Mouse (Mus musculus) hindbrain, postnatal 0 days (tissue): ENCODE measurements at regions not wholly inside any gene's neighbourhood (a gene's known extent, or its start where the extent isn't known, plus 50 kb on each side); places are given as distances from the start of the nearest gene placed in this dataset.

Experiments used
- ATAC-seq: fragments of 200-750 bp; cut with Nextera tagmentation; 2 replicates; pipeline ENCODE4 v1.8.0; 2017; ENCODE audit warnings: mild to moderate bottlenecking, moderate TSS enrichment, moderate library complexity
- DNase-seq: peaks from one replicate; pipeline ENCODE4 v3.0.0-alpha.2; 2015; ENCODE audit warnings: low spot score
- H3K27ac ChIP-seq: fragments of 300-500 bp; sonication (generic); 2 replicates; pipeline ENCODE4 v1.5.1; 2014; ENCODE audit warnings: mild to moderate bottlenecking
- H3K27me3 ChIP-seq: fragments of 300-500 bp; sonication (generic); 2 replicates; pipeline ENCODE4 v1.6.1; 2014; ENCODE audit warnings: low read length, mixed read lengths; ENCODE audit not compliant: insufficient read depth
- H3K36me3 ChIP-seq: fragments of 300-500 bp; sonication (generic); 2 replicates; pipeline ENCODE4 v1.6.1; 2014; ENCODE audit warnings: low read length, mixed read lengths; ENCODE audit not compliant: insufficient read depth
- H3K4me1 ChIP-seq: fragments of 300-500 bp; sonication (generic); 2 replicates; pipeline ENCODE4 v1.6.1; 2014; ENCODE audit warnings: antibody characterized with exemption, low read length, mixed read lengths; ENCODE audit not compliant: insufficient read depth
- H3K4me2 ChIP-seq: fragments of 300-500 bp; sonication (generic); 2 replicates; pipeline ENCODE4 v1.6.1; 2014; ENCODE audit warnings: low read depth, mild to moderate bottlenecking, low read length, moderate library complexity, mixed read lengths
- H3K4me3 ChIP-seq: fragments of 300-500 bp; sonication (generic); 2 replicates; pipeline ENCODE4 v1.5.1; 2014; ENCODE audit warnings: low read length
- H3K9ac ChIP-seq: fragments of 300-500 bp; sonication (generic); replicated peaks from 2 replicates; pipeline ENCODE4 v1.6.1; 2014; ENCODE audit warnings: mild to moderate bottlenecking, low read length, moderate library complexity, mixed read lengths
- H3K9me3 ChIP-seq: fragments of 300-500 bp; sonication (generic); 2 replicates; pipeline ENCODE4 v1.6.1; 2016; ENCODE audit warnings: low read length, mixed read lengths
- CTCF ChIP-seq: IDR thresholded peaks from 2 replicates; pipeline ENCODE4 v1.5.1; 2016; ENCODE audit warnings: antibody characterized with exemption, control low read depth, low read depth
- WGBS: fragments of 180-500 bp; shearing (Covaris S2); extraction: QIAGEN DNeasy Blood & Tissue Kit; methylation state at CpG from one replicate; pipeline ENCODE4 v1.1.7; 2014; 5-methylcytosine and 5-hydroxymethylcytosine counted together

GRCm38 (mm10) chr2:146646237-146646972 is 134.3 kb upstream of the Ralgapa2 start:
- Histone ChIP-seq H3K9me3 (no peaks in the 10 kb centered on the region), H3K4me1 (no peaks in the 10 kb centered on the region), H3K9ac (no peak overlapping the region), H3K4me2 (peak overlapping the region; percentile 40), H3K4me3 (0 out of 2 replicates have a peak overlapping the region, but pooled peaks have one; percentile 6), H3K27me3 (no peaks in the 10 kb centered on the region), H3K27ac (no peak overlapping the region), H3K36me3 (no peaks in the 10 kb centered on the region)
- ATAC-seq (peak; percentile 70; the same call in 1 of the 2 replicates), DNase-seq (peak; percentile 54)
- TF ChIP-seq CTCF = no peak
- WGBS = 15% methylated on average over 16 of the region's 16 CpGs

DNA sequence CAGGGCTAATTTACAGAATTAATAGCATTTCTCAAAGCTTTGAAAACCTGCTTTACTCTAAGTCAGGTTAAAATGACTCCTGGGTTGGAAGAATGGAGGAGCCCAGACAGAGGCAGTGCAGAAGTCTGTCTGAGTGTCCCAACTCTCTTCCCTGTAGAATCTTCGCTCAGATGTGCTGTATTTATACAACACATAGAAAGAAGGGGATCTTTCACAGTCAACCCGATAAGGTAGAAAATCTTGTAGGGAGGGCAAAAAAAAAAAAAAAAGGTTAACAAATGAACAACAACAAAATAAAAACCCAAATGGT is 134.8 kb upstream of the Ralgapa2 start:
- H3K27ac ChIP-seq = no peak overlapping the region
- H3K4me3 ChIP-seq = no peak overlapping the region
- H3K36me3 ChIP-seq = no peaks in the 10 kb centered on the region
- H3K9me3 ChIP-seq = no peaks in the 10 kb centered on the region
- ATAC-seq (peak; percentile 5; the same call in 1 of the 2 replicates), DNase-seq (no peak)
- no peaks in the 10 kb centered on the region for H3K4me1 ChIP-seq
- no peak overlapping the region for H3K9ac ChIP-seq
- 73% methylated on average over 2 of the region's 2 CpGs for WGBS
- peak overlapping the region; percentile 40 for H3K4me2 ChIP-seq
- no peaks in the 10 kb centered on the region for H3K27me3 ChIP-seq
- TF ChIP-seq CTCF = no peak

- Histone ChIP-seq H3K4me3 (no peak overlapping the region), H3K9ac (no peak overlapping the region), H3K27me3 (no peaks in the 10 kb centered on the region), H3K36me3 (no peaks in the 10 kb centered on the region), H3K27ac (no peak overlapping the region), H3K4me2 (no peak overlapping the region), H3K9me3 (no peaks in the 10 kb centered on the region), H3K4me1 (no peaks in the 10 kb centered on the region)
- ATAC-seq = no peak
- TF ChIP-seq CTCF = no peak
- WGBS = 57% methylated on average over 3 of the region's 3 CpGs
- DNase-seq = no peak
These were observed 149.2 kb upstream of the Ralgapa2 start for GRCm38 (mm10) chr2:146661346-146661745.

DNA sequence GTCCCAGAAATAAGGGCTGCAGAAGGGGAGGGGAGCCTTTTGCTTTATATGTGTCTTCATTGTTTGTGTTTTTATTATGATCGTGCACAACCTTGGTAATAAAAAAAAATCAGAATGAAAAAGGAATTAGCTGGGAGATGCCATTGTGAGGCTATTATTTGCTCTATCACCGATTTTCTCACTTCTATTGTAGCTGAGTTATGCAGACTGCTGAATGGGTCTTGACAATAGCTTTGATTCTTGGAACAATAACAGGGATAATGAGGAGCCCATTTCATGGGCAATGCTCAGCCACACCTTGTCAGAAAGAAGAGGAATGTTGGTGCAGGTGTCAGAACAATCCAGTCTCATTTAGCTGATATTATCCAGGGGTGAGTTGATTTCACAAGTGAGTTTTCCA is 160.6 kb upstream of the Ralgapa2 start:
- ATAC-seq = no peak
- DNase-seq = no peak
- WGBS = 43% methylated on average over 2 of the region's 2 CpGs

DNA sequence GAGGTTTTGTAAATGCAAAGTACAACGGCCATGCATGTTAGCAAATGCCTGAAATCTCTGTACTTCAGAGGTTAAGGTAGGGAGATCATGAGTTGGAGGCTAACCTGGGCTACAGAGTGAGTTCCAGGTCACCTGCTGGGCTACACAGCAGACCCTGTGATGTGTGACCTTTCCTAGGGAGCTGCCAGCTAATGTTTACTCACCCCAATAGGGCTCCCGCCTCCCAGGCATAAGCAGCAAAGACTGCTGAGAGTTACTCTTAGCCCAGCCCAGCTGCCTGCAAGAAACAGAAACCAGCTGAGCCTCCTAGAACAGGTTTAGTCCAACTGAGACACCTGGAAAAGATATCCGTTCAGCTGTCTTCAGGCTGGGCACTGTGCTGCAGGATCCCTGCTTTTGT is 169.8 kb upstream of the Ralgapa2 start:
- 74% methylated on average over 3 of the region's 3 CpGs for WGBS
- H3K36me3 ChIP-seq = no peaks in the 10 kb centered on the region
- H3K9ac ChIP-seq = no peak overlapping the region
- no peaks in the 10 kb centered on the region; the same call in 1 of the 2 replicates for H3K27me3 ChIP-seq
- H3K4me2 ChIP-seq = no peak overlapping the region
- TF ChIP-seq CTCF = no peak
- DNase-seq (no peak), ATAC-seq (no peak)
- no peak overlapping the region for H3K4me3 ChIP-seq
- H3K27ac ChIP-seq = no peak overlapping the region
- H3K9me3 ChIP-seq = no peaks in the 10 kb centered on the region
- no peaks in the 10 kb centered on the region for H3K4me1 ChIP-seq

More for the DNA sequence above, 160.6 kb upstream of the Ralgapa2 start:
- Histone ChIP-seq H3K36me3 (no peaks in the 10 kb centered on the region), H3K9me3 (no peaks in the 10 kb centered on the region), H3K27ac (no peak overlapping the region), H3K4me3 (no peak overlapping the region), H3K4me1 (no peaks in the 10 kb centered on the region), H3K9ac (no peak overlapping the region), H3K4me2 (no peak overlapping the region), H3K27me3 (no peaks in the 10 kb centered on the region)
- TF ChIP-seq CTCF = no peak

DNA sequence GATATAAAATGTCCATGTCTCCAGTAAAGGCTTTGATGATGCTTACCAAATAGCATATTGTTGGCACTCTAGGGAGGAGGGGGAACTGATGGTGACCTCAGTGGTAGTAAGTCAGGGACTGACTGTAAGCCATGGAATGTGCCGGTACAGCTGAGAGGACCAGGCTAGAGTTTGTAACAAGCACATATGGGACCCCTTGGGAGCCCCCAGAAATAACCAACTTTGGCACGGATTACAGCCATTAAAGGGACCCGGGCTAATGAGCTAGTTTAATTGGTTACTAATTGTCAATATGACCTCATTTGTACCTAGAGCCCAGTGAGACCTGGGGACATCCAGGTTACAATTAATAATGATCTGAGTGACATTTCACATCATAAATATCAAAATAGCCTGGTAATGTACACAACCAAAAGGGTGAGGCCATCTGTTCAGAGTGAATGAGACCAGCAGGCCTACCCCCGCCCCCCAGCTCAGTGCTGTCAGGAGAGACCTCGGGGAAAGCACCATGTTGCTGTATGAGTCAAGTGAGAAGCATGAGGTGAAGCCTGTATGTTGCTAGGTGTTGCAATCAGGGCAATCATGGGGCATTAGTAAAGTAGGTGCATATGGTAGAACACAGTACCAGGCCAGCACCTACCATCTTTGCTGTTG is 169.7 kb upstream of the Kiz start:
- Histone ChIP-seq H3K4me2 (no peak overlapping the region), H3K27ac (no peak overlapping the region), H3K36me3 (no peaks in the 10 kb centered on the region), H3K27me3 (no peaks in the 10 kb centered on the region), H3K4me3 (no peak overlapping the region), H3K4me1 (no peaks in the 10 kb centered on the region), H3K9ac (no peak overlapping the region), H3K9me3 (no peaks in the 10 kb centered on the region)
- WGBS = 62% methylated on average over 5 of the region's 5 CpGs
- no peak for TF ChIP-seq CTCF
- DNase-seq (no peak), ATAC-seq (no peak)

DNA sequence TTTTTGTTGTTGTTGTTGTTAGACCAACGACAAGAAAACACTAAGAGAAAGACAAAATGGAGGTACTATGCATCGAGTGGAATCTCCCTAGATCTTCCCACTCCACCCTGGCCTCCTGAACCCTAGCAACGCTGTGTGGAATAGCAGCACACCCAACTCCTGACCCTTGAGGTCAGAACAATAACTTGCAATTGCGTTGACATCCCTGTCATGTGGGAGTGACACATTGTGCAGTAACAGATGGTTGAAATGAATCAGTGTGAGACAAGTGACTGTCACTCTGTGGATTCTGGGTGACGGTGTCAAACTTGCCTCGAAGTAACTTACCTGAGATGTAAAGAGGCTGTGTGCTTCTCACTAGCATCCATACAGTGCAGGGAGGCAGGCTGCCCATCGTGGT is 167.1 kb upstream of the Kiz start:
- no peaks in the 10 kb centered on the region for H3K4me1 ChIP-seq
- DNase-seq (no peak), ATAC-seq (no peak)
- no peak overlapping the region for H3K4me2 ChIP-seq
- H3K27me3 ChIP-seq = no peaks in the 10 kb centered on the region
- no peaks in the 10 kb centered on the region for H3K9me3 ChIP-seq
- 72% methylated on average over 7 of the region's 7 CpGs for WGBS
- TF ChIP-seq CTCF = no peak
- H3K36me3 ChIP-seq = no peaks in the 10 kb centered on the region
- no peak overlapping the region for H3K9ac ChIP-seq
- H3K4me3 ChIP-seq = no peak overlapping the region
- no peak overlapping the region for H3K27ac ChIP-seq
